Mouse (Mus musculus) embryonic facial prominence, embryonic 11.5 days (tissue): ENCODE measurements around the gene Kcmf1. TPM values are rescaled to one million over a fixed set of nuclear protein-coding genes. Genes with fewer than 3 reads are reported as not detected.

Experiments
- ATAC-seq: fragments of 200-750 bp; cut with Nextera tagmentation; replicated peaks from 2 replicates; pipeline ENCODE4 v1.8.0; 2017; ENCODE audit warnings: low read depth; ENCODE audit not compliant: insufficient number of reproducible peaks, low FRiP score, low TSS enrichment
- DNase-seq: peaks from one replicate; pipeline ENCODE4 v3.0.0-alpha.2; 2015; ENCODE audit warnings: low spot score
- H3K27ac ChIP-seq: fragments of 300-500 bp; sonication (generic); replicated peaks from 2 replicates; pipeline ENCODE4 v1.5.1; 2014; ENCODE audit warnings: mild to moderate bottlenecking, low read depth, low read length, control low read depth
- H3K27me3 ChIP-seq: fragments of 300-500 bp; sonication (generic); 2 replicates; pipeline ENCODE4 v1.6.1; 2014; ENCODE audit warnings: mild to moderate bottlenecking, low read length, moderate library complexity, mixed read lengths; ENCODE audit not compliant: control insufficient read depth, insufficient read depth
- H3K36me3 ChIP-seq: fragments of 300-500 bp; sonication (generic); replicated peaks from 2 replicates; pipeline ENCODE4 v1.6.1; 2014; ENCODE audit warnings: low read depth, mild to moderate bottlenecking, low read length, moderate library complexity, mixed read lengths; ENCODE audit not compliant: control insufficient read depth, insufficient read depth
- H3K4me1 ChIP-seq: fragments of 300-500 bp; sonication (generic); 2 replicates; pipeline ENCODE4 v1.6.1; 2014; ENCODE audit warnings: low read length, mixed read lengths; ENCODE audit not compliant: control insufficient read depth, insufficient read depth
- H3K4me2 ChIP-seq: fragments of 300-500 bp; sonication (generic); 2 replicates; pipeline ENCODE4 v1.6.1; 2014; ENCODE audit warnings: low read depth, mild to moderate bottlenecking, control low read depth, low read length, moderate library complexity
- H3K4me3 ChIP-seq: fragments of 300-500 bp; sonication (generic); 2 replicates; pipeline ENCODE4 v1.5.1; 2014; ENCODE audit warnings: low read depth, low read length, control low read depth
- H3K9ac ChIP-seq: fragments of 300-500 bp; sonication (generic); replicated peaks from 2 replicates; pipeline ENCODE4 v1.6.1; 2014; ENCODE audit warnings: mild to moderate bottlenecking, control low read depth, low read length
- H3K9me3 ChIP-seq: fragments of 300-500 bp; sonication (generic); replicated peaks from 2 replicates; pipeline ENCODE4 v1.6.1; 2016; ENCODE audit warnings: mild to moderate bottlenecking, low read length, inconsistent platforms, mixed read lengths; ENCODE audit not compliant: control insufficient read depth
- WGBS: fragments of 180-500 bp; shearing (Covaris S2); extraction: QIAGEN DNeasy Blood & Tissue Kit; methylation state at CpG from one replicate; pipeline ENCODE4 v1.1.7; 2014; 5-methylcytosine and 5-hydroxymethylcytosine counted together
- polyA plus RNA-seq: library from polyadenylated mRNA; unstranded; fragments of >200 nt; fragmentation: Nextera tagmentation; extraction: Ambion mirVana; gene quantifications from 2 replicates; pipeline ENCODE4 v1.2.1, GENCODE M21; 2014

The Kcmf1 gene
- polyA plus RNA-seq = 46.1 and 50.1 TPM in 2 replicates

DNA sequence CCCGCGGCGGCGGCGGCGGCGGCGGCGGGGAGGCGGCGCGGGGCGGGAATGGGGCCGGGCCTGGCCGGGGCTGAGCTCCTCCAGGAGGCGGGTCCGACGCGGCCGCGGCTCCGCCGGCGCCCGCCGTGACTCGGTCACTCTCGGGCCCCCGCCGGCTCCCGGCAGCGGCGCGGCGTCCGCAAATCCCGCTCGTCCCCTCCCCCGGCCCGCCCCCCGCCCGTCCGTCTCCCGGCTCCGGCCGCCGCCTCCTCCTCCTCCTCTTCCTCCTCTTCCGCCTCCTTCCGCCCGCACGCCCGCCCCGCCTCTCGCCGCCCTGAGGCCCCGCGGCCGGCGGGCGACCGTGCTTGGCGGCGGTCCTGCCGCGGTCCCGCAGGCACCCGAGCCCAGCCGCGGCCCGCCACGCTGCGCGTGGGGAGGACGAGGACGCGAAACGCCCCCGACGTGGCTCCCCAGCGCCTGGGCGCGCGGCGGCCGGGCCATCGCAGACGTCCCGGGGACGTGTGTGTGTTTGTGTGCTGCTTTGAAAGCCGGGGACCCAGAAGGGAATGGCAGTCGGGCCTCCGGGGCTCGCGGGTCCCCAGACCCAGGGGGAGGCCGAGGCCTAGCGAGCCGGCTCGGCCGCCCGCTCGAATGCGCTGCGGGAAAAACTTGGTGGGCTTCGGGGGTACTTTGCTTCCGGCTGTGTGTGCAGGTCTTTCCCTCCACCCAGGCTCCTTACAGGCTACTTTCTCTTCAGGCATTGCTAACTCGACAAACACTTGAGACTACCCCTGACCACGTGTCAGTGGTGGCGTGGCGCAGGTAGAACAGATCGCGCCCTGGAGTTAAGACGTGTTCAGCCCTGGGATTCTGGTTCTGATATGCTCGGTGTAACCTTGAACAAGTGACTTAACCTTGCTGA, at the start of gene Kcmf1:
TSS of gene Kcmf1 (minus strand) at position 199 of the 901 bp plus-strand sequence.
- DNase-seq = peak; percentile 74
- Histone ChIP-seq H3K27me3 (no peaks in the 10 kb centered on the region), H3K9me3 (no peaks in the 10 kb centered on the region), H3K9ac (peak within 1 kb of the TSS; percentile 100), H3K4me1 (no peaks in the 10 kb centered on the region), H3K36me3 (no peaks in the 10 kb centered on the region), H3K4me3 (peak within 1 kb of the TSS; percentile 92), H3K4me2 (peak within 1 kb of the TSS; percentile 78), H3K27ac (peak within 1 kb of the TSS; percentile 98)
- ATAC-seq = peak; percentile 77
- under 1% methylated on average over 50 of the region's 113 CpGs for WGBS

DNA sequence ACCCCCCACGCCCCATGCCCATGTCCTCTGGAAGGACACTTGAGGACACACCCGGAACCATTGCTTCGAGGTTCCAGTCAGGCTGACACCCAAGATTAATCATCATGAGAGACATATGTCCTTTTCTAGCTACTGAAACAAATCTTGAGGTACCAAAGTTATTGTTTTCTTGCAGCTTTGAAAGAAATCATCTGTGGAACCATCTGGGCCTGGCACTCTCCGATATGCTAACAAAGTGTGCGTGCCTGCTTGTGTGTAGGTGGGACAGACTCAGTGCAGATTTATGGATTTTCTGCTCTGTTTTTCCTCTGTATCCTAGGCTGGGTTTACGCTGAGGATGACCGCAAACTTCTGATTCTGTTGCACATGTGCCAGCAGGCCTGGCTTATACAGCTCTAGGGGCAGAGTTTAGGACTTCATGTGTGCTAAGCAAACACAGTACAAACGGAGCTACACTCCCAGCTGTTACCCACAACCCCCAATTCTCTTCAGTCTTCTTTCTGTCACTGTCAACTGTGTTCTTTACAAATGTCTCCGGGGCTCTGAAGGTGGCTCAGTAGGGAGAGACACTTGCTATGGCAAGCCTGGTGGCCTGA, 49.5 kb upstream of the Kcmf1 start:
- WGBS = 82% methylated on average over 9 of the region's 9 CpGs
- Histone ChIP-seq H3K9me3 (no peaks in the 10 kb centered on the region), H3K36me3 (no peaks in the 10 kb centered on the region), H3K4me2 (no peak overlapping the region), H3K4me1 (no peaks in the 10 kb centered on the region), H3K27me3 (no peaks in the 10 kb centered on the region), H3K9ac (no peak overlapping the region), H3K27ac (no peak overlapping the region), H3K4me3 (no peak overlapping the region)
- no peak for DNase-seq
- ATAC-seq = no peak

- no peak overlapping the region for H3K27ac ChIP-seq
- 93% methylated on average over 3 of the region's 3 CpGs for WGBS
- no peak for DNase-seq
- no peaks in the 10 kb centered on the region for H3K27me3 ChIP-seq
- no peak overlapping the region for H3K9ac ChIP-seq
- ATAC-seq = no peak
- H3K4me2 ChIP-seq = no peak overlapping the region
- H3K9me3 ChIP-seq = no peaks in the 10 kb centered on the region
- no peaks in the 10 kb centered on the region for H3K36me3 ChIP-seq
- no peak overlapping the region for H3K4me3 ChIP-seq
- H3K4me1 ChIP-seq = no peaks in the 10 kb centered on the region
Observed at GRCm38 (mm10) chr6:72948392-72948791, 48.6 kb upstream of the Kcmf1 start.

- no peaks in the 10 kb centered on the region for H3K36me3 ChIP-seq
- DNase-seq = no peak
- no peak overlapping the region for H3K9ac ChIP-seq
- H3K9me3 ChIP-seq = no peaks in the 10 kb centered on the region
- no peaks in the 10 kb centered on the region for H3K4me1 ChIP-seq
- no peaks in the 10 kb centered on the region for H3K27me3 ChIP-seq
- no peak overlapping the region for H3K4me3 ChIP-seq
- H3K4me2 ChIP-seq = no peak overlapping the region
- H3K27ac ChIP-seq = no peak overlapping the region
- no peak for ATAC-seq
- WGBS = 44% methylated on average over 6 of the region's 6 CpGs
Observed at GRCm38 (mm10) chr6:72947960-72948359, 48.2 kb upstream of the Kcmf1 start.

DNA sequence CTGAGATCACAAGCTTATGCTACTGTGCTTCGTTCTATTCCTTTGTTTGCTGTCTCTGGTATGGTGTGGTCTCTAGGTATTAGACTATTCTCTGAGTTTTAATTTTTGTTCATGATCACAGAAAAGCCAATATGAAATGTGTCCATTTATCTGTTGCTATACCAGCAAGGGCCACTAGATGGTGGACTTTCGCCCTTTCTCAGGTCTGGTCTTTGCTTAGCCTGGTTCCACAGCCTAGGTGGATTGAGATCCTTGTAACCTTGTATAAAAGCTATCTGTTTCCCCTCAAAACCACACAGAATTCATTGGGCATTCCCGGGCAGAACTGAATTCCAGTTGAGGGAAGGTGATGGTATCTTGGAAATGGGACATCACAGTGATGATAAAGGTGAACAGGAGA, 40.7 kb upstream of the Kcmf1 start:
- H3K4me2 ChIP-seq = no peak overlapping the region
- ATAC-seq (no peak), DNase-seq (peak; percentile 78)
- no peak overlapping the region for H3K9ac ChIP-seq
- H3K27ac ChIP-seq = no peak overlapping the region
- no peak overlapping the region for H3K4me3 ChIP-seq
- no peaks in the 10 kb centered on the region for H3K9me3 ChIP-seq
- WGBS = 5% methylated on average over 3 of the region's 3 CpGs
- H3K27me3 ChIP-seq = no peaks in the 10 kb centered on the region
- no peaks in the 10 kb centered on the region for H3K36me3 ChIP-seq
- no peaks in the 10 kb centered on the region for H3K4me1 ChIP-seq

DNA sequence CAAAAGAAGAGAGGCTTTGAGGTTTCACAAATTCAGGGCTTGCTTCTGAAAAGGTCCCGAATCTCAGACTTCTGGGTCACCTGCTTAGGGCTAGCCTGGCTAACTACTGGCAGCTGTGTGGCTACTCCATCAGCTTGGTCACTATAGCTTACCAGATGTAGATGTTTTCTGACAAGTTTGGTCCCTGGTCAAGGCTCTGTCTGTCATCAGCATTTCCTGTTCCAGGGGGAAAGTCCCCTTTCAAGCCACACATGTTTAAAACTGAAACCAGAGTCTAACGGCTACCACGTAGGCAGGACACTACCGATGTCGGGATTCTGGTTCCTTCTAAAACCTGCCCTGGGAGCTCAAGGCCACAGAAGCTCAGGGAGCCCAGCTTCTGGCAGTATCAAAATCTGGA, 38.1 kb upstream of the Kcmf1 start:
- no peak overlapping the region for H3K4me3 ChIP-seq
- ATAC-seq = no peak
- no peak for DNase-seq
- H3K9me3 ChIP-seq = no peaks in the 10 kb centered on the region
- no peak overlapping the region for H3K9ac ChIP-seq
- H3K27me3 ChIP-seq = no peaks in the 10 kb centered on the region
- no peaks in the 10 kb centered on the region for H3K36me3 ChIP-seq
- WGBS = 47% methylated on average over 5 of the region's 5 CpGs
- no peaks in the 10 kb centered on the region for H3K4me1 ChIP-seq
- no peak overlapping the region for H3K27ac ChIP-seq
- no peak overlapping the region for H3K4me2 ChIP-seq

DNA sequence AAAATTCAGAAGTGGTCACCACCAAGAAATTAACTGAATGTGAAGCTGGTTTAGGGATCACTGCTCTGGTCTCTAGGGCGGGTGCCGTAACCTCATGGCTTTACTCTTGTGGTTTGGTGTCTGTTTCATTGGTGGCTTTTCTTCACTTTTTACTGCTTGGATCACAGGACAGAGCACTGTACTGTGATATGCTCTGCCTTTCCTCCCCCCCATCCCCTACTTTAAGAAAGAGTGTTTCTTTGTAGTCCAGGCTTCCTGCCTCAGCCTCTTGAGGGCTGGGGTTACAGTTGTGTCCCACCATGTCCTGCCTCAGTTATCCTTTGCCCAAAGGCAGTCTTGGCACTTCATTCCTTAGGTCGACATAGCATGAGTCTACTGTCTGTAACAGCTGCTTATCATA, 37.7 kb upstream of the Kcmf1 start:
- WGBS = 77% methylated on average over 3 of the region's 3 CpGs
- no peaks in the 10 kb centered on the region for H3K4me1 ChIP-seq
- H3K4me3 ChIP-seq = no peak overlapping the region
- H3K9me3 ChIP-seq = no peaks in the 10 kb centered on the region
- no peaks in the 10 kb centered on the region for H3K36me3 ChIP-seq
- no peak overlapping the region for H3K27ac ChIP-seq
- no peaks in the 10 kb centered on the region for H3K27me3 ChIP-seq
- no peak overlapping the region for H3K4me2 ChIP-seq
- no peak overlapping the region for H3K9ac ChIP-seq
- no peak for ATAC-seq
- DNase-seq = no peak

GRCm38 (mm10) chr6:72932955-72933354, 33.2 kb upstream of the Kcmf1 start:
- 90% methylated on average over 1 of the region's 1 CpGs for WGBS
- Histone ChIP-seq H3K27me3 (no peaks in the 10 kb centered on the region), H3K4me2 (no peak overlapping the region), H3K9me3 (no peaks in the 10 kb centered on the region), H3K27ac (no peak overlapping the region), H3K36me3 (no peaks in the 10 kb centered on the region), H3K4me3 (no peak overlapping the region), H3K9ac (no peak overlapping the region), H3K4me1 (no peaks in the 10 kb centered on the region)
- ATAC-seq (no peak), DNase-seq (no peak)
